Mouse (Mus musculus): ENCODE measurements at regions not wholly inside any gene's neighbourhood (a gene's known extent, or its start where the extent isn't known, plus 50 kb on each side); places are given as distances from the start of the nearest gene placed in this dataset.

GRCm38 (mm10) chr2:180399651-180400513 is 56.2 kb upstream of the Slco4a1 start:
- H3K4me1 ChIP-seq (ENCODE audit: insufficient read depth) = no peaks in the 10 kb centered on the region
- no peaks in the 10 kb centered on the region for H3K9me3 ChIP-seq (ENCODE audit: low read depth, low read length)
- no peak overlapping the region for H3K4me3 ChIP-seq (ENCODE audit: low read depth, low read length)
- H3K4me2 ChIP-seq = no peak overlapping the region
- no peaks in the 10 kb centered on the region for H3K27me3 ChIP-seq (ENCODE audit: insufficient read depth, low read length)
- no peak overlapping the region for H3K9ac ChIP-seq
- no peak for TF ChIP-seq CTCF (IDR thresholded peaks at IDR 0.05; ENCODE audit: low read depth)
- ATAC-seq (ENCODE audit: insufficient read depth) = peak; percentile 41
- DNase-seq = peak; percentile 69
- H3K27ac ChIP-seq (ENCODE audit: low read depth) = no peak overlapping the region
- no peaks in the 10 kb centered on the region for H3K36me3 ChIP-seq (ENCODE audit: insufficient read depth)
- 54% methylated on average over 8 of the region's 8 CpGs for WGBS

- no peak for TF ChIP-seq CTCF (IDR thresholded peaks at IDR 0.05; ENCODE audit: low read depth)
- H3K27ac ChIP-seq (ENCODE audit: low read depth) = no peak overlapping the region
- no peaks in the 10 kb centered on the region for H3K9me3 ChIP-seq (ENCODE audit: low read depth, low read length)
- no peak for ATAC-seq (ENCODE audit: insufficient read depth)
- no peaks in the 10 kb centered on the region for H3K36me3 ChIP-seq (ENCODE audit: insufficient read depth)
- H3K4me1 ChIP-seq (ENCODE audit: insufficient read depth) = no peaks in the 10 kb centered on the region
- DNase-seq = no peak
- no peak overlapping the region for H3K4me3 ChIP-seq (ENCODE audit: low read depth, low read length)
- WGBS = 73% methylated on average over 6 of the region's 6 CpGs
- no peak overlapping the region for H3K4me2 ChIP-seq
- no peak overlapping the region for H3K9ac ChIP-seq
- H3K27me3 ChIP-seq (ENCODE audit: insufficient read depth, low read length) = no peaks in the 10 kb centered on the region
Observed at GRCm38 (mm10) chr2:180398851-180399447, 57.1 kb upstream of the Slco4a1 start.

GRCm38 (mm10) chr2:180398481-180398754 is 57.6 kb upstream of the Slco4a1 start:
- no peak for TF ChIP-seq CTCF (IDR thresholded peaks at IDR 0.05; ENCODE audit: low read depth)
- H3K4me3 ChIP-seq (ENCODE audit: low read depth, low read length) = no peak overlapping the region
- H3K4me1 ChIP-seq (ENCODE audit: insufficient read depth) = no peaks in the 10 kb centered on the region
- no peak for ATAC-seq (ENCODE audit: insufficient read depth)
- H3K9me3 ChIP-seq (ENCODE audit: low read depth, low read length) = no peaks in the 10 kb centered on the region
- no peak overlapping the region for H3K9ac ChIP-seq
- no peaks in the 10 kb centered on the region for H3K36me3 ChIP-seq (ENCODE audit: insufficient read depth)
- no peaks in the 10 kb centered on the region for H3K27me3 ChIP-seq (ENCODE audit: insufficient read depth, low read length)
- DNase-seq = no peak
- WGBS = 88% methylated on average over 4 of the region's 4 CpGs
- H3K27ac ChIP-seq (ENCODE audit: low read depth) = no peak overlapping the region
- no peak overlapping the region for H3K4me2 ChIP-seq

- TF ChIP-seq CTCF (IDR thresholded peaks at IDR 0.05; ENCODE audit: low read depth) = no peak
- H3K4me3 ChIP-seq (ENCODE audit: low read depth, low read length) = no peak overlapping the region
- no peaks in the 10 kb centered on the region for H3K9me3 ChIP-seq (ENCODE audit: low read depth, low read length)
- DNase-seq (no peak), ATAC-seq (ENCODE audit: insufficient read depth) (no peak)
- no peaks in the 10 kb centered on the region for H3K36me3 ChIP-seq (ENCODE audit: insufficient read depth)
- H3K4me1 ChIP-seq (ENCODE audit: insufficient read depth) = no peaks in the 10 kb centered on the region
- H3K9ac ChIP-seq = no peak overlapping the region
- no peak overlapping the region for H3K4me2 ChIP-seq
- no peaks in the 10 kb centered on the region for H3K27me3 ChIP-seq (ENCODE audit: insufficient read depth, low read length)
- WGBS = 67% methylated on average over 11 of the region's 11 CpGs
- no peak overlapping the region for H3K27ac ChIP-seq (ENCODE audit: low read depth)
Observed at GRCm38 (mm10) chr2:180397723-180398480, 58.1 kb upstream of the Slco4a1 start.

- no peak overlapping the region for H3K9ac ChIP-seq
- no peak for TF ChIP-seq CTCF (IDR thresholded peaks at IDR 0.05; ENCODE audit: low read depth)
- H3K4me1 ChIP-seq (ENCODE audit: insufficient read depth) = no peaks in the 10 kb centered on the region
- H3K27me3 ChIP-seq (ENCODE audit: insufficient read depth, low read length) = no peaks in the 10 kb centered on the region
- WGBS = 76% methylated on average over 4 of the region's 4 CpGs
- no peak overlapping the region for H3K4me2 ChIP-seq
- no peaks in the 10 kb centered on the region for H3K36me3 ChIP-seq (ENCODE audit: insufficient read depth)
- H3K9me3 ChIP-seq (ENCODE audit: low read depth, low read length) = no peaks in the 10 kb centered on the region
- H3K4me3 ChIP-seq (ENCODE audit: low read depth, low read length) = no peak overlapping the region
- no peak for DNase-seq
- ATAC-seq (ENCODE audit: insufficient read depth) = no peak
- no peak overlapping the region for H3K27ac ChIP-seq (ENCODE audit: low read depth)
Observed at GRCm38 (mm10) chr2:180396664-180397377, 59.2 kb upstream of the Slco4a1 start.

- ATAC-seq (ENCODE audit: insufficient read depth) = no peak
- H3K9me3 ChIP-seq (ENCODE audit: low read depth, low read length) = no peaks in the 10 kb centered on the region
- WGBS = 68% methylated on average over 3 of the region's 3 CpGs
- no peak for TF ChIP-seq CTCF (IDR thresholded peaks at IDR 0.05; ENCODE audit: low read depth)
- no peak overlapping the region for H3K4me3 ChIP-seq (ENCODE audit: low read depth, low read length)
- H3K4me2 ChIP-seq = no peak overlapping the region
- no peak for DNase-seq
- H3K4me1 ChIP-seq (ENCODE audit: insufficient read depth) = no peaks in the 10 kb centered on the region
- no peak overlapping the region for H3K27ac ChIP-seq (ENCODE audit: low read depth)
- H3K36me3 ChIP-seq (ENCODE audit: insufficient read depth) = no peaks in the 10 kb centered on the region
- no peaks in the 10 kb centered on the region for H3K27me3 ChIP-seq (ENCODE audit: insufficient read depth, low read length)
- no peak overlapping the region for H3K9ac ChIP-seq
Observed at GRCm38 (mm10) chr2:180396211-180396610, 59.8 kb upstream of the Slco4a1 start.

All from lung, embryonic 14.5 days (tissue).